Mouse (Mus musculus) limb, embryonic 15.5 days (tissue): ENCODE measurements around the gene Lrp2bp. TPM values are rescaled to one million over a fixed set of nuclear protein-coding genes. Genes with fewer than 3 reads are reported as not detected.

Experiments used
- ATAC-seq: fragments of 200-750 bp; cut with Nextera tagmentation; 2 replicates; pipeline ENCODE4 v1.8.0; 2017; ENCODE audit warnings: low read depth, moderate TSS enrichment; ENCODE audit not compliant: insufficient number of reproducible peaks, low FRiP score, low TSS enrichment
- H3K27ac ChIP-seq: fragments of 300-500 bp; sonication (generic); 2 replicates; pipeline ENCODE4 v1.5.1; 2015; ENCODE audit warnings: moderate library complexity, mild to moderate bottlenecking, inconsistent platforms
- H3K27me3 ChIP-seq: fragments of 300-500 bp; sonication (generic); 2 replicates; pipeline ENCODE4 v1.6.1; 2015; ENCODE audit warnings: inconsistent platforms
- H3K36me3 ChIP-seq: fragments of 300-500 bp; sonication (generic); 2 replicates; pipeline ENCODE4 v1.6.1; 2015; ENCODE audit warnings: inconsistent platforms
- H3K4me1 ChIP-seq: fragments of 300-500 bp; sonication (generic); 2 replicates; pipeline ENCODE4 v1.6.1; 2015; ENCODE audit warnings: inconsistent platforms
- H3K4me2 ChIP-seq: fragments of 300-500 bp; sonication (generic); 2 replicates; pipeline ENCODE4 v1.6.1; 2015; ENCODE audit warnings: mild to moderate bottlenecking, inconsistent platforms
- H3K4me3 ChIP-seq: fragments of 300-500 bp; sonication (generic); 2 replicates; pipeline ENCODE4 v1.5.1; 2015; ENCODE audit warnings: mild to moderate bottlenecking, inconsistent platforms
- H3K9ac ChIP-seq: fragments of 300-500 bp; sonication (generic); 2 replicates; pipeline ENCODE4 v1.6.1; 2015; ENCODE audit warnings: inconsistent platforms
- H3K9me3 ChIP-seq: fragments of 300-500 bp; sonication (generic); 2 replicates; pipeline ENCODE4 v1.6.1; 2016; ENCODE audit warnings: inconsistent platforms
- WGBS: fragments of 180-500 bp; shearing (Covaris S2); methylation state at CpG from one replicate; pipeline ENCODE4 v1.1.7; 2015; 5-methylcytosine and 5-hydroxymethylcytosine counted together
- polyA plus RNA-seq: library from polyadenylated mRNA; unstranded; fragments of >200 nt; fragmentation: Nextera tagmentation; extraction: Ambion mirVana; gene quantifications from 2 replicates; pipeline ENCODE4 v1.2.1, GENCODE M21; 2015

Lrp2bp gene
- polyA plus RNA-seq, 1 experiment from 2014 or later = 0.33 TPM

GRCm38 (mm10) chr8:46040260-46040659 lies 41.2 kb downstream of the Lrp2bp start:
- H3K4me3 ChIP-seq = no peak overlapping the region
- H3K9ac ChIP-seq = no peak overlapping the region
- H3K36me3 ChIP-seq = peaks cover 32% of the 10 kb centered on the region
- H3K27ac ChIP-seq = no peak overlapping the region
- H3K4me1 ChIP-seq = no peaks in the 10 kb centered on the region
- WGBS = 61% methylated on average over 13 of the region's 13 CpGs
- no peaks in the 10 kb centered on the region for H3K9me3 ChIP-seq
- no peak overlapping the region for H3K4me2 ChIP-seq
- no peaks in the 10 kb centered on the region for H3K27me3 ChIP-seq
- no peak for ATAC-seq

GRCm38 (mm10) chr8:46072798-46073197 lies 73.7 kb downstream of the Lrp2bp start:
- H3K27ac ChIP-seq = no peak overlapping the region
- no peaks in the 10 kb centered on the region for H3K9me3 ChIP-seq
- no peak overlapping the region for H3K4me2 ChIP-seq
- no peak overlapping the region for H3K9ac ChIP-seq
- peaks cover 15% of the 10 kb centered on the region for H3K36me3 ChIP-seq
- H3K27me3 ChIP-seq = no peaks in the 10 kb centered on the region
- WGBS = 81% methylated on average over 5 of the region's 5 CpGs
- no peak overlapping the region for H3K4me3 ChIP-seq
- no peak for ATAC-seq
- H3K4me1 ChIP-seq = no peaks in the 10 kb centered on the region

DNA sequence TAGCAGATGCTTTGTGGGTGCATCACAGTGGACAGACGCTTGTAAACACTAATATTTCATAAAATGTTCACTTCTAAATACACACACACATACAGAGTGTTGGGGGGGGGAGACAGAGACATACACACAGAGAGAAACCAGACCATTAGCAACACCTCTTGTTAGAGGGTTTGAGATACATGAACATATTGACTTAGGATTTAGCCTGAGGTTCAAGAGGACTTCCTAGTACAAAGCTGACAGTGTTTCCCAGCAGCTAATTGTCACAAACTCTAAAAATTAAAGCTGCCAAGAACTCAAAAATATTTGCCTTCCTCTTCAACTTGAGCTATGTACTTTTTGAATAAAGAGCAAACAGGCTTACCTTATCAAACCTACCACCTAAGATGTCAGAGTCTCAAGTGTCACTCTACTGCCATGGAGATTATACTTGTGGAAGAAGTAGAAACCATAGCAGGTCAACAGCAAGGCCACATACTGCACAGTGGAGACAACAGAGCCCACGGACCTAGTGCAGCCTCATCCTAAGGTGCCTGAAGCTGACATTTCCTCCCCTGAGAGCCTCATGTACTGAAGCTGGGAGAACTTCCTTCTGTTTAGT lies 74.5 kb downstream of the Lrp2bp start:
- ATAC-seq = no peak
- Histone ChIP-seq H3K27ac (no peak overlapping the region), H3K36me3 (peaks cover 10% of the 10 kb centered on the region; the same call in 1 of the 2 replicates), H3K9ac (no peak overlapping the region), H3K9me3 (no peaks in the 10 kb centered on the region), H3K4me1 (no peaks in the 10 kb centered on the region), H3K27me3 (no peaks in the 10 kb centered on the region), H3K4me2 (no peak overlapping the region), H3K4me3 (no peak overlapping the region)
- 81% methylated on average over 2 of the region's 2 CpGs for WGBS

GRCm38 (mm10) chr8:46075223-46075622 lies 76.1 kb downstream of the Lrp2bp start:
- 93% methylated on average over 5 of the region's 5 CpGs for WGBS
- Histone ChIP-seq H3K9ac (no peak overlapping the region), H3K27ac (no peak overlapping the region), H3K4me2 (no peak overlapping the region), H3K9me3 (no peaks in the 10 kb centered on the region), H3K27me3 (no peaks in the 10 kb centered on the region), H3K4me1 (no peaks in the 10 kb centered on the region), H3K36me3 (peaks cover 14% of the 10 kb centered on the region), H3K4me3 (no peak overlapping the region)
- ATAC-seq = no peak

GRCm38 (mm10) chr8:46078866-46079265 lies 79.8 kb downstream of the Lrp2bp start:
- Histone ChIP-seq H3K27ac (no peak overlapping the region), H3K9ac (no peak overlapping the region), H3K4me1 (no peaks in the 10 kb centered on the region), H3K36me3 (peaks cover 4% of the 10 kb centered on the region; the same call in 1 of the 2 replicates), H3K9me3 (no peaks in the 10 kb centered on the region), H3K4me3 (no peak overlapping the region), H3K4me2 (no peak overlapping the region), H3K27me3 (no peaks in the 10 kb centered on the region)
- 84% methylated on average over 6 of the region's 6 CpGs for WGBS
- ATAC-seq = no peak

Other genes starting within 250 kb of the Lrp2bp start
- gene Pdlim3, start 113.8 kb upstream of the Lrp2bp start, polyA plus RNA-seq = 83.4 and 124 TPM in 2 replicates
- 0.05 TPM in 1 of 2 replicates, not detected in the other for gene Ccdc110, start 64.7 kb upstream of the Lrp2bp start, polyA plus RNA-seq
- gene 1700029J07Rik, start 24.1 kb upstream of the Lrp2bp start, polyA plus RNA-seq = 3.2 and 3.6 TPM in 2 replicates
- 86.4 and 96.8 TPM in 2 replicates for gene Ufsp2, start 23.8 kb upstream of the Lrp2bp start, polyA plus RNA-seq
- 31.2 TPM in 2 replicates for gene Ankrd37, start 6.4 kb downstream of the Lrp2bp start, polyA plus RNA-seq
- 26.4 and 27.4 TPM in 2 replicates for gene Cfap97, start 152.5 kb downstream of the Lrp2bp start, polyA plus RNA-seq
- gene Snx25, start 152.9 kb downstream of the Lrp2bp start, polyA plus RNA-seq = 5.4 and 6.1 TPM in 2 replicates
- gene Slc25a4, start 212.0 kb downstream of the Lrp2bp start, polyA plus RNA-seq = 460 and 537 TPM in 2 replicates